Mouse (Mus musculus): ENCODE results near the gene Ccdc146.

DNA sequence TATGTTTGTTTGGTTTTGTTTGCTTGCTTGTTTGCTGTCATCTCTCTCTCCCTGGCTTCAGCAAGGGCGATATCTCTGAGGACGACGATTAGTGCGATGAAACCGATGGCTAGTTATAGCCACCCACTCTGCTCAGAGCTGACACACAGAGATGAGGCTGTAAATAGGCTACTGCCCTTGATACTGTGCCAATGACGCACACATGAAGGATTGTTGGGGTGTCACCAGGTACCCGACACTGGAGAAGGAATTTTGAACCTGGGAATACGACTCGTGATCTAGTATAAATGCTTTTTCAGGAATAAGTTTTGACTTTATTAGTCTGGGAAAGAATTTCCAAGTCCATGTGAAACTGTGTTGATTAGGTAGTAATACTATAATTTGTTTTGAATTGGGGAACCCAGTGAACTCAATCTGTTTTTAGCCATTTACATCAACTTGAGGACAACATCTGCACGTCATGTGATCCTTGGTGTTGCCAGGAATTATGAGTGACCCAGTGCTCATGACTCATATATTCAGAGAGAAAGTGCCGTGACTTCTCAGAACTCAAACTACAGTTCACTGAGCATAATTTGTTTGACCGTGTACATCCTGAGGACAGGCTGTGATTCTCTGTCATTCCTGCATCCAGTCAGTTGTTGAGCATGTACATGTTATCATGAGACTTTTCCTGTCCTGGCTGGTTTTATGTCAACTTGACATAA, 141.0 kb downstream of the Ccdc146 start:
- TF ChIP-seq CTCF (IDR thresholded peaks at IDR 0.05; ENCODE audit: extremely low read depth, insufficient read length, insufficient replicate concordance, low read depth, low read length) (no peak), POLR2A (IDR thresholded peaks at IDR 0.05; ENCODE audit: low read depth, low read length) (no peak)
